Mouse (Mus musculus) left cerebral cortex, postnatal 10 days (tissue): Measurements from ENCODE around the gene Zc3h18. TPM values are rescaled to one million over a fixed set of nuclear protein-coding genes. Genes with fewer than 3 reads are reported as not detected.

ENCODE experiments used
- DNase-seq, 2 experiments: peaks; one replicate each; pipeline ENCODE4 v3.0.0; 2021 to 2022; ENCODE audit warnings: low spot score in 2 of 2, mixed read lengths in 1 of 2; ENCODE audit errors: extremely low spot score in 1 of 2
- intact Hi-C: fragments of 180-260 bp; cut with DNase I; formaldehyde crosslinking; loops from one replicate; pipeline ENCODE4 v1.15.1; 2025
- total RNA-seq, 2 experiments: library from RNA; stranded (reverse); gene quantifications; 2 replicates each; pipeline ENCODE4 v1.2.3; 2021

Gene Zc3h18
- total RNA-seq, 2 experiments from 2014 or later: 32.6 to 33.4 TPM

DNA sequence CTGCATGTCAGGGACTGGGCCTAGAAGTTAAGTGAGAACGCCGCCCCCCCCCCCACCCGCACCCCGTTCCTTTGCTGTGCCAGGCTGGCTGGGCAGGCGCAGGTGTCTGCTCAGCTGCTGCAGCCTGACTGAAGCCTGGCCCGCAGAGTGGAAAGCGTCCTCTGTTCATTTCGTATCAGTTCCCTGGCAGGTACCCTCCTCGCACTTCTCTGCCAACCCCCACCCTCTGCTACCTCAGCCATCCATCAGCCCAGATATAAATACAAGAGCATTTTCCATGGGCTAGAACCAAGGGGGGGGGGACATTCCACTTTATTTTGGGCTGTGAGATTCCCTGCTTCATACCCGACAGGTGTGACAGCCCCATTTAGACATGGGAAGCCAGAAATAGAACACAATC lies 75.7 kb downstream of the Zc3h18 start:
- no peak for DNase-seq
- intact Hi-C loops: no loop called here

DNA sequence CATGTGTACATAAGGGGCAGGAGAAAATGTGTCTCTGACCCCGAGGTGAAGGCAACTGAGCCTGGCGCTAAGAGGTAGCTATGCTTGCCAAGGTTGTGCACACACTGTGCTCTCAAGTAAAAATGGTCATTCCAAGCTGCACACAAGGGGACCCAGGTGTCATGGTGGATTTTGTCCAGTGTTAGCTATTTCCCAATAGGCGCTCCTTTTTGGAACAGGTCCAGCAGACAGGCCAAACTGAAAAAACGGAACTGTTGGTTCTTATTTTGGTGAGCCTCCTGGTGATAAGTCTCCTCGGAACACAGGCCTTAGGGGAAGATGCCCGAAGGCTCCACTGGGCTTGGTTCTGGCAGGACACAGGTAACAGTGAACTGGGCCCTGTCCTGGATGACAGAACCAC lies 78.0 kb downstream of the Zc3h18 start:
- DNase-seq: no peak
- intact Hi-C loops: no loop called here

DNA sequence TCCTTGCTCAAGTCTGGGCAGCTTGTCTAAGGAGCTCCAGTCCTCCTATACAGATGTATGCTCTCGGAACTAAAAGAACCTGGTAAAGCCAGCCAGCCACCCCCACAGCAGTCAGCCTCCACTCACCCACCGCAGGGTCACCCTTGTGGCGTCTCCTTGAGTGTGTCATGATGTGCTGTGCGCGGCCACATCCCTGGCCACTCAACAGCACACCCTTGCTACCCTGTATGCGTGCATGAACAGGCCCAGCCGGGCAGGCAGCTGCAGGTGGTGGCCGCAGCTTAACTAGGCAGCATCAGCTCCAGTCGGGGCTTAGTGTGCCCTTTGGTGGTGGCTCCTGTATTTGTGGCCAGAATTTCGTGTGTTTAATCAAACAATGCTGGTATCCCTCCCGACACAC lies 80.8 kb downstream of the Zc3h18 start:
- DNase-seq: no peak
- intact Hi-C loops: no loop called here

DNA sequence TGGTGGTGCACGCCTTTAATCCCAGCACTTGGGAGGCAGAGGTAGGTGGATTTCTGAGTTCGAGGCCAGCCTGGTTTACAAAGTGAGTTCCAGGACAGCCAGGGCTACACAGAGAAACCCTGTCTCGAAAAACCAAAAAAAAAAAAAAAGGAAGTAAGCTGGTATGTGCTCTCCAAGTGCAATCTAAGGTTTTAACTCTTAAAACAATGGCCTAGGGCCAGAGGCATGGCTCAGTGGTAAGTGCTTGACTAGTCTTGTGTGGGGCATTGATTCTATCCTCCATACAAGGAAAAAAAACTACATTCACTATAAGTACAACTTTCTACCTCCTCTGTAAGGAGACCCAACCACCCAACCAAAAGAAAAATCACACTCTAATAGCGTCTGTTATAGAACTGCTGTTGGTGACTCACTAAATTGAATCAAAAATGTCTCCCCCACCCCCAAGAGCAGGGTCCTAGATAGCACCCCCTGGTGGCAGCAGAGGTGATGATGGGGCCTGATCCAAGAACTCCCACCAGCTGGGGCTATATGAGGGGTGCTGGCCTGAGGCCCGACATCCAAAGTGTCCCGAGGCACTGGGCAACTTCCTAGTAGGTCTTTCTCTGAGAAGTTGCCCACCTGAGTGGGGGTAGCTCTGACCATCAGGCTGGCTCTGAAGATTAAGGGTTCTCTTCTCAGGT lies 83.0 kb downstream of the Zc3h18 start:
- intact Hi-C loops: no loop called here
- no peak for DNase-seq

DNA sequence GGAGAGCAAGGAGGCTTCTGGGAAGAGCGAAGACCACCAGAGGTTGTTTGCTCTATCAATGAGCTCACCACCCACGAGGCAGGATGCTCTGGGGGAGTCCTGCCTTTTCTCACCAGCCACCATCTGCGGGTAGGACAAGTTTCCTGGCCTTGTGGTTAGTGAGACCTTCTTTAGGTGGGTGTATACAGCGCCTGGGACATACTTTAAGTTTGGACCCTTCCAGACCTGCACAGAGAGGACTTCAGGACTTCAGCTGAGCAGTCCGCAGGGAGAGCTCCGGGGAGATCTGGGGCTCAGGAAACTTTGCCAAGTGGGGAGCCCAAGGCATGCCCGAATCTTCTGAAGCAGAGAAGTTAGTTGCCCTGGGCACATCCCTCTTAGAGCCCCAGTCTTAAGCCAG lies 83.6 kb downstream of the Zc3h18 start:
- intact Hi-C loops: no loop called here
- DNase-seq: no peak

DNA sequence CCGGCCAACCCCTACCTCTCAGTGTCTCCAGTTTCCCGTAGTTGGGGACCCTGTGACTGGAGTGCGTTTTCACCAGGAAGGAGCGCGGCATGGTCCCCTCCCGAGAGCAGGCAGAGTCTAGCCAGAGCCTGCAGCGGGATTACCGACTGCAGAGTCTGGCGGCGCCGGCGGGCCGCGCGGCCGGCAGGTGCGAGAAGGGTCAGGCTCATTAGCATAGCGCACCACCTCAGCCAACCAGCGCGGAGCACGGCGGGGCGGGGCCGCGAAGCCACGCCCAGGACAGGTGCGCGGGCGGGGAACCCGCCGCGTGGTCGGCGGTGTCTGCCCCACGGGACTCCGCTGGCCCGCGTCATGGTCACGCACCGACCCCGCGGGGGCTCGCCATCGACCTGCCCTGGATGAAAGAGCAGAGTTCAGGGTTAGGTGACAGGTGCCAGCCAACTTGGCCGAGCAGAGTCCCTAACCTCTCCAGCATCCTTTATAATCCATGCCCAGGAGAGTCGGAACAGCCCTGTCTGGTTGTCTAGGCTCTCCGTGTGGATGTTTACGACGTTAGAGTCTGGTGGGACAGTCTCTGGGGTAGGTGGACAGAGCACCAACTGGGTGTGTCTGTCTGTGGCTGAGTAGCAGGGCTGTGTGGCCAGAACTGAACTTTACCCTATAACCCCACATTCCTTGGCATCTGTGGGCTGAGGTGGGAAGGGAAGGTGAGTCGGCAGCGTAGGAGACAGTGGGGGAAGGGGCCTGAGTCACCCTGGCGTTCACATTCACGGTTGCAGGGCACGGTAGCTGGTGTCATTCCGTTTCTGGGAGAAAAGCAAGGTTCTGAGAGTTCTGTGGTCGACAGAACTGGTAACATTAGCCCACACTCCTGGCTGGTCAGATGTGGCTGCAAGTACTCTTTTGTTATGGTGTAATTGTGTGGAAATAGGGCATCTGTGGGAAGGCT lies 84.4 kb downstream of the Zc3h18 start, which contains the start of gene Snai3:
Snai3 (minus strand) TSS at position 210 of the 949 bp plus-strand sequence.
- DNase-seq: peak in 1 of 2 experiments; percentile 47

DNA sequence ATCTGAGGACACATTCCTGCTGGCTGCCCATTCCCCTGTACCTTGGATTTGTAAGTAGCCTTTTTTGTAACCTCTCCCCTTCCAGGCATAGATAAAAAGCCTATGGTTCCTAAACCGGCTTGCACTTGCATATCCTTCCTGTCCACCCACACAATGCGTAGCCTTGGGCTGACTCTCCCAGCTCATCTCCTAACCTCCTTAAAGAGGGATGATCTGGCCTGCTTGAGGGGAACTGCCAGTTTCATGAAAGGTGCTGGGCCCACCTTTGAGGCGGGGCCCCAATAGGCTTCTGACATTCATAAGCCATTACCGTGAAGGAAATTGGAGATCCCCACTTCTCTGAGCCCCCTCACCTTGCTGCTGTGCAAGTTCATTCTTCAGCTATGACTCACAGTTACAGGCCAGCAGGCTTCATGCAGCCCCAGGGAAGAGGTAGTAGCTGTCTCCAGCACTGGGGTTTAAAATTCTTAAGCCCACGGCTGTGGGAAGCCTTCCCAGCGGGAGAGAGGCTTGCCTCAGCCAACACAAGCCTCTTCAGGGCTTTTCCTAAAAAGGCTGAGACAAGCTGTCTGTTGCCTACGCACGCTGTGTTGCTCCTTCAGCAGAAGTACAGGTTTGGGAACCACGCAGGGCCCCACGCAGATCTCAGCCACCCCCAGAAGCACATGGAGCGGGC lies 85.2 kb downstream of the Zc3h18 start:
- DNase-seq: no peak
- intact Hi-C loops: no loop called here

More for the DNA sequence above, 84.4 kb downstream of the Zc3h18 start, which contains the start of gene Snai3:
- intact Hi-C loops: no loop called here

DNA sequence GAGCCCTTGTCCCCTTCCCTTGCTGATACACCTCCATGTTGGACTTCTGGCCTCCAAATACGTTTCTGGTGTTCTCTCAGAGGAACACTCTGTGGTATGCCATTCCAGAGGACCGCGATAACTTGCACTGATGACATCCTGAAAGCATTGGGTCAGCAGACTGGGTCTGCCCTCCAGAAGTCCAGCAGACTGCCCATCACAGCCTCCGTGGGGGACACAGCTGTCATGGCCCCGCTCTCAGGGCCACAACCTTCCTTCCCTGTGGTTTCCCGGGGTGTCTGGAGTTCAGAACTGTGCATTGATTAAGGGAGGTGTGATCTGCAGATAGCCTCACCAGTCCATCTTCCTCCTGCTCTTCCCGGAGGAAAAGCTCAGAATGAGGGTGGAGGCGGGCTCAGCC lies 86.1 kb downstream of the Zc3h18 start:
- no peak for DNase-seq
- intact Hi-C loops: no loop called here

DNA sequence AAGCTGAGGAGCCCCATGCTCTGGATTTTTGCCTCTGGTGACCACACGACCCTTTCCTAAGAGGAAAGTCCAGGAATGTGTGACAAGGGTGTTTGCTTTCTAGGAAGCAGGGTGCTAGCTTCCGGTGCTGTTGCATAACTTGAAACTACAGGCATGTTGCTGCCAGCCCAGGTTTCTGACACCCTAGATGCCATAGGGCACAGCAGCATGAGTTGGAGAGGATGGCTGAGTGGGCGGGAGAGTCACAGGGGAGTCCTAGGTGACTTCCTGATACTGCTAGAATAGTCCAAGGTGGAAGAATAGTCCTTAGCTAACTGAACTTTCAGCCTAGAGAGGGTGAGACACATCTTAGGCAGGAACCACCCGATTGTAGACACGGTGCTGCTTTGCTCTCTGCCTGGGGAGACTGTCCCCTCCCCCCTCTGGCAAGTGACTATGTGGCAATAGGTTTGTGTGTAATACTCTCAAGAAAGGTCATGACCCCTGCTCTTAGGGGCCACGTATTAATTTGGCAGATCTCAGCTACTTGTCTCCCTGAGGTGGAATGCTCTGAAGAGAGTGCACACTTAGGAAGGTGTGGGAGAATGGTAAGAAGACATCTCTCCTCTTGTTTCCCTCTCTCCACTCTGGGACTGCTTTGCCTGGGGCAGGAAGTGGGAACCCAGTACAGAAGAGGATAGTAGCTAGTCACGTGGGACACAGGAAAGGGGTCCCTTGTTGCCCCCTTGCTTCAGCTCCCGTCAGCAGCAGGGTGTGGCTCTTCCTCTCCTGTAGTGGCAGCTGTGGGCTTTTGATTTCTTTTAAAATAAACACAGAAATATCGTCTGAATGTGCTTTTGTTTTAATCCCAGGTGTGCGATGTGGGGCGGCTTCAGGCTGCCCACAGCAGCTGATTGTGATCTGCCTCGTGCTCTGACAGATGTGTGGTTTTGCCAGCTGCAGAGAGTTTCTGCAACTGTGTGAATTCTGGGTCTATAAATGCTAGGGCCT lies 87.5 kb downstream of the Zc3h18 start:
- DNase-seq: no peak
- intact Hi-C loops: no loop called here

DNA sequence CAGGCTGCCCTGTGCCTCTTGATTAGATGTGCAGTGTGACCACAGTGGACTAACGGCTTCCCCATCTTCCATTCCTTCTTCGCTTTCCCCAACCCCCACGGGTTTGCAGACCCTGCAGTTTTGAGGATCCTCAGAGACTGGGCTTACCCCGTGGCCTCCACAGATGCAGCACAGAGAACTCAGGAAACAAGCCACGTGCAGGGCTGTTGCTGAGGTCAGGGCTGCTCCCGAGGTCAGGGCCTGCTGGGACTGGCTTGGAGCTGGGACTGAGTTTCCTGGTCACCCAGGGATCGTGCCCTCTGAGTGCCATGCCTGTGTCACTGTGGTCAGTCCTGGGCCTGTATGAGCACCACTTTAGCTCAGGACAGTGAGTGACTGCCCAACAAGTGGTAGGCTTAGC lies 88.6 kb downstream of the Zc3h18 start:
- intact Hi-C loops: no loop called here

More for the DNA sequence above, 88.6 kb downstream of the Zc3h18 start:
- no peak for DNase-seq

Other genes starting within 250 kb of the Zc3h18 start
- 10 to 100 TPM; 14.1 to 15.6 TPM for gene Zfpm1, start 94.5 kb upstream of the Zc3h18 start, total RNA-seq
- gene Trhr2, start 15.9 kb upstream of the Zc3h18 start, total RNA-seq: 1 to 10 TPM; 1.4 to 1.9 TPM
- not detected for gene Il17c, start 45.4 kb downstream of the Zc3h18 start, total RNA-seq
- gene Cyba, start 56.3 kb downstream of the Zc3h18 start, total RNA-seq: 1 to 10 TPM; 7.8 to 9.6 TPM
- gene Mvd, start 66.8 kb downstream of the Zc3h18 start, total RNA-seq: 10 to 100 TPM; 44.8 to 50.1 TPM
- not detected for gene Snai3, start 84.1 kb downstream of the Zc3h18 start, total RNA-seq
- gene Rnf166, start 99.5 kb downstream of the Zc3h18 start, total RNA-seq: 10 to 100 TPM; 14.2 to 16.3 TPM
- 10 to 100 TPM; 35.5 to 38.0 TPM for gene Ctu2, start 99.5 kb downstream of the Zc3h18 start, total RNA-seq
- 10 to 100 TPM; 15.0 to 17.9 TPM for gene Piezo1, start 174.7 kb downstream of the Zc3h18 start, total RNA-seq
- 1 to 10 TPM; 3.9 to 4.2 TPM for gene Cdt1, start 191.4 kb downstream of the Zc3h18 start, total RNA-seq
- gene Aprt, start 200.3 kb downstream of the Zc3h18 start, total RNA-seq: 10 to 100 TPM; 80.3 to 89.9 TPM
- 10 to 100 TPM; 12.5 to 14.6 TPM for gene Galns, start 234.9 kb downstream of the Zc3h18 start, total RNA-seq
- gene Trappc2l, start 235.0 kb downstream of the Zc3h18 start, total RNA-seq: 10 to 100 TPM; 81.8 to 83.6 TPM
- gene Pabpn1l, start 246.1 kb downstream of the Zc3h18 start, total RNA-seq: not detected